Mouse (Mus musculus): ENCODE data around the gene Acox3. TPM values are rescaled to one million over a fixed set of nuclear protein-coding genes. Genes with fewer than 3 reads are reported as not detected.

The Acox3 gene
- polyA plus RNA-seq, 1 experiment, result 15.1 TPM

DNA sequence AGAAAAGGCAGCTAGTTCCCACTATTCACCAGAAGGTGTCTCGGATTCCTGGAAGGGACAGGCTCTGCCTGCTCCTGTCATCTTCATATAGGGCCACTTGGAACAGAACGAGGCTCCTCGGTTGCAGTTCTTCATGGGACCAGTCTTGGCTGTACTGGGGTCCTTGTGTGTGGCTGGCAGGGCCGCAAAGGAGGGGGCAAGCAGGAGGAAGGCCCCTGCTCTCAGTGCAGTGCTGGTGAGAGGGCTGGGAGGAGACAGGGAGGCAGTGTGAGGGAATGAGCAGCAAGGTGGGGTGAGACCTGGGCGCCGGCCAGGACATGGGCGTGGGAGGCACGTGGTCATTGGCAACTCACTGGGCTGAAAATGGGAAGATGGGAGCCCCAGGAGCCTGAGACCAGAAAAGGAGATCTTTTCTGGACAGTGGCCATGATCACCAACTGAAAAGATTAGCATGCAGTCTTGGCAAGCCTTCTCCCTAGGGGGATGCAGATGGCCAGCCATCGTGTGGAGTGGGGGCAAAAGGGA lies 79.2 kb downstream of the Acox3 start:
- no peaks in the 10 kb centered on the region for H3K9me3 ChIP-seq (replicated peaks; ENCODE audit: control insufficient read depth, insufficient read depth, low read length, poor library complexity, severe bottlenecking)
- no peak overlapping the region for H3K4me3 ChIP-seq (ENCODE audit: low read depth, low read length)
- H3K27ac ChIP-seq (ENCODE audit: insufficient read depth, low read length), result no peak overlapping the region
- no peaks in the 10 kb centered on the region for H3K4me1 ChIP-seq (ENCODE audit: control insufficient read depth, insufficient read depth, low read length)
- H3K9ac ChIP-seq (ENCODE audit: low read depth, poor library complexity, severe bottlenecking), result no peak overlapping the region
- H3K27me3 ChIP-seq (ENCODE audit: control insufficient read depth, insufficient read depth, low read length, poor library complexity, severe bottlenecking), result no peaks in the 10 kb centered on the region
- no peaks in the 10 kb centered on the region for H3K36me3 ChIP-seq (ENCODE audit: control insufficient read depth, insufficient read depth, low read length, poor library complexity, severe bottlenecking)
- TF ChIP-seq CTCF (IDR thresholded peaks at IDR 0.05; ENCODE audit: low read depth, low read length), result no peak
- no peak for TF ChIP-seq EP300 (IDR thresholded peaks at IDR 0.05; ENCODE audit: insufficient read depth, low read depth, low read length)
- no peak for TF ChIP-seq POLR2A (IDR thresholded peaks at IDR 0.05; ENCODE audit: insufficient read depth, low read length)

Other genes starting within 250 kb of the Acox3 start
- gene Hmx1, start 193.9 kb upstream of the Acox3 start, polyA plus RNA-seq (2011; ENCODE audit: insufficient read depth, insufficient read length, low read depth, missing spikeins), result not detected in 2 replicates
- 4.6 and 6.8 TPM in 2 replicates for gene Cpz, start 57.3 kb upstream of the Acox3 start, polyA plus RNA-seq (2011; ENCODE audit: insufficient read depth, insufficient read length, low read depth, missing spikeins)
- 10.2 and 12.5 TPM in 2 replicates for gene Trmt44, start 8.0 kb upstream of the Acox3 start, polyA plus RNA-seq (2011; ENCODE audit: insufficient read depth, insufficient read length, low read depth, missing spikeins)
- gene Htra3, start 96.7 kb downstream of the Acox3 start, polyA plus RNA-seq (2011; ENCODE audit: insufficient read depth, insufficient read length, low read depth, missing spikeins), result 1.9 and 2.0 TPM in 2 replicates
- 3.6 and 5.1 TPM in 2 replicates for gene Sh3tc1, start 156.9 kb downstream of the Acox3 start, polyA plus RNA-seq (2011; ENCODE audit: insufficient read depth, insufficient read length, low read depth, missing spikeins)
- gene Ablim2, start 174.8 kb downstream of the Acox3 start, polyA plus RNA-seq (2011; ENCODE audit: insufficient read depth, insufficient read length, low read depth, missing spikeins), result 3.8 and 6.1 TPM in 2 replicates

Measured in ES-Bruce4 (cell line).